In the genomic region with DNA sequence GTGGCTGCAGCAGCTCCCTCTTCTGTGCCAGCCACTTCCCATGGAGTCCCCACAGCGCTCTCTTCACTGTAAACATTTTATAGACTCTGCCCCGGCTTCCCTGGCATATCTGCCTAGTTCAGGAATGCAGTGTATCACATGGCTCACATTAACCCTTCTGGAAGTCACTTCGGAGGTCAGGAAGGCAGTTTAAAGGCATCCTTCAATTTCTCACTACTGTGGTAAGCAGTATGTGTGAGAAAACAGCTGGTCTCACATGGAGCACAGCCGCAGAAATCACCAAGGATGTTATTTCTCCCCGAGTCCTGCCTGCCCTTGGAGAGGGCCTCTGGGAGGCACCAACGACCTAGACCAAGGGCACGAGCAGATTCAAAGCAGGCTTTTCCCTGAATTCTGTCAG, we compare ENCODE assay signal across 9 mouse cellular contexts.
A peak's percentile ranks its signal among the peaks of the same experiment; 100 is the strongest.
DNase-seq lines count a peak whose midpoint lies in the region; TF ChIP-seq lines count a peak whose summit lies in the region.
"Had no signal": no experiment of that assay in that cellular context is flagged by ENCODE, and none has a peak within 500 bp of the region (broad histone marks: within the 10 kb centered on the region; RNA-seq: fewer than 3 reads in every experiment).

No protein-coding gene starts in this region.

- no peak for TF ChIP-seq CTCF in testis, adult 2 months (IDR thresholded peaks at IDR 0.05; ENCODE audit: control insufficient read depth, insufficient read depth, insufficient replicate concordance, low read depth, low read length)

- peaks cover 4% of the 10 kb centered on the region for H3K4me1 ChIP-seq in testis, adult 2 months (ENCODE audit: control insufficient read depth, insufficient read depth, low read length)

- H3K27me3 ChIP-seq in testis, adult 2 months (ENCODE audit: control insufficient read depth, insufficient read depth, low read length): no peaks in the 10 kb centered on the region

- no peak overlapping the region for H3K4me3 ChIP-seq in testis, adult 2 months (ENCODE audit: control insufficient read depth, low read depth, low read length)

- no peak for TF ChIP-seq POLR2A in testis, adult 2 months (IDR thresholded peaks at IDR 0.05; ENCODE audit: control insufficient read depth, low read depth, low read length)

- peak overlapping the region; percentile 68 for H3K27ac ChIP-seq in testis, adult 2 months (ENCODE audit: control insufficient read depth, insufficient read depth, low read depth, low read length)

- no peaks in the 10 kb centered on the region for H3K36me3 ChIP-seq in testis, adult 2 months (ENCODE audit: control insufficient read depth, insufficient read depth, low read length)

- peak; percentile 24 for DNase-seq in adrenal gland, adult 2 months
- no peak for DNase-seq in adrenal gland, postnatal 25 days
- DNase-seq in kidney, adult 11 months: peak; percentile 37
- no peak for DNase-seq in kidney, postnatal 14 days
- no peak for DNase-seq in testis, postnatal 14 days (ENCODE audit: low spot score)
- no peak for DNase-seq in c-Kit-positive CD71-positive TER-119-positive erythroid progenitor cells, embryonic 14.5 days (ENCODE audit: low spot score)
- DNase-seq in cerebellum, postnatal 36 days: no peak
- DNase-seq: liver had no signal

Comparison
In these comparisons a context has a peak if more than half of its experiments do, and no peak if none do; other contexts are left out.
1. DNase-seq: peak in adrenal gland, adult 2 months (single experiment) and kidney, adult 11 months (single experiment); none in adrenal gland, postnatal 25 days (single experiment), kidney, postnatal 14 days (single experiment), testis, postnatal 14 days (single experiment), c-Kit-positive CD71-positive TER-119-positive erythroid progenitor cells, embryonic 14.5 days (single experiment) and cerebellum, postnatal 36 days (0 of 2).